Mouse (Mus musculus): ENCODE measurements at regions not wholly inside any gene's neighbourhood (a gene's known extent, or its start where the extent isn't known, plus 50 kb on each side); places are given as distances from the start of the nearest gene placed in this dataset.

- Histone ChIP-seq H3K9me3 (ENCODE audit: low read length) (no peaks in the 10 kb centered on the region), H3K27me3 (ENCODE audit: insufficient read depth, low read length) (no peaks in the 10 kb centered on the region), H3K4me2 (ENCODE audit: low read depth, low read length) (no peak overlapping the region), H3K4me3 (ENCODE audit: low read depth, low read length) (no peak overlapping the region), H3K27ac (ENCODE audit: low read depth) (no peak overlapping the region), H3K36me3 (replicated peaks; ENCODE audit: insufficient read depth, low read length) (no peaks in the 10 kb centered on the region), H3K4me1 (ENCODE audit: insufficient read depth) (no peaks in the 10 kb centered on the region), H3K9ac (replicated peaks) (no peak overlapping the region)
- 59% methylated on average over 1 of the region's 1 CpGs for WGBS (ENCODE audit: insufficient replicate concordance)
- TF ChIP-seq EP300 (IDR thresholded peaks at IDR 0.05; ENCODE audit: low read depth) (no peak), CTCF (IDR thresholded peaks at IDR 0.05; ENCODE audit: low read depth) (no peak)
- DNase-seq (no peak), ATAC-seq (no peak)
Measured at GRCm38 (mm10) chr13:47374583-47374982, 252.1 kb downstream of the Rnf144b start.

GRCm38 (mm10) chr13:47391023-47391422 lies 268.6 kb downstream of the Rnf144b start:
- WGBS (ENCODE audit: insufficient replicate concordance): 50% methylated on average over 5 of the region's 5 CpGs
- no peak for ATAC-seq

GRCm38 (mm10) chr13:47397726-47398350 lies 275.4 kb downstream of the Rnf144b start:
- no peaks in the 10 kb centered on the region for H3K9me3 ChIP-seq (ENCODE audit: low read length)
- H3K4me3 ChIP-seq (ENCODE audit: low read depth, low read length): no peak overlapping the region
- no peaks in the 10 kb centered on the region for H3K27me3 ChIP-seq (ENCODE audit: insufficient read depth, low read length)
- TF ChIP-seq CTCF (IDR thresholded peaks at IDR 0.05; ENCODE audit: low read depth): no peak
- TF ChIP-seq EP300 (IDR thresholded peaks at IDR 0.05; ENCODE audit: low read depth): no peak
- no peak for ATAC-seq
- no peak overlapping the region for H3K9ac ChIP-seq (replicated peaks)
- no peak overlapping the region for H3K27ac ChIP-seq (ENCODE audit: low read depth)
- no peak overlapping the region for H3K4me2 ChIP-seq (ENCODE audit: low read depth, low read length)
- no peak for DNase-seq
- H3K36me3 ChIP-seq (replicated peaks; ENCODE audit: insufficient read depth, low read length): no peaks in the 10 kb centered on the region
- 79% methylated on average over 8 of the region's 8 CpGs for WGBS (ENCODE audit: insufficient replicate concordance)
- H3K4me1 ChIP-seq (ENCODE audit: insufficient read depth): no peaks in the 10 kb centered on the region

More at GRCm38 (mm10) chr13:47391023-47391422, 268.6 kb downstream of the Rnf144b start:
- no peak for TF ChIP-seq EP300 (IDR thresholded peaks at IDR 0.05; ENCODE audit: low read depth)
- TF ChIP-seq CTCF (IDR thresholded peaks at IDR 0.05; ENCODE audit: low read depth): no peak
- no peak overlapping the region for H3K4me3 ChIP-seq (ENCODE audit: low read depth, low read length)
- H3K27ac ChIP-seq (ENCODE audit: low read depth): no peak overlapping the region
- H3K4me1 ChIP-seq (ENCODE audit: insufficient read depth): no peaks in the 10 kb centered on the region
- H3K36me3 ChIP-seq (replicated peaks; ENCODE audit: insufficient read depth, low read length): no peaks in the 10 kb centered on the region
- H3K9ac ChIP-seq (replicated peaks): no peak overlapping the region
- no peak overlapping the region for H3K4me2 ChIP-seq (ENCODE audit: low read depth, low read length)
- DNase-seq: no peak
- no peaks in the 10 kb centered on the region for H3K9me3 ChIP-seq (ENCODE audit: low read length)
- no peaks in the 10 kb centered on the region for H3K27me3 ChIP-seq (ENCODE audit: insufficient read depth, low read length)

- WGBS (ENCODE audit: insufficient replicate concordance): 68% methylated on average over 5 of the region's 5 CpGs
- Histone ChIP-seq H3K4me2 (ENCODE audit: low read depth, low read length) (no peak overlapping the region), H3K27ac (ENCODE audit: low read depth) (no peak overlapping the region), H3K36me3 (replicated peaks; ENCODE audit: insufficient read depth, low read length) (no peaks in the 10 kb centered on the region), H3K9ac (replicated peaks) (no peak overlapping the region), H3K27me3 (ENCODE audit: insufficient read depth, low read length) (no peaks in the 10 kb centered on the region), H3K4me1 (ENCODE audit: insufficient read depth) (no peaks in the 10 kb centered on the region), H3K9me3 (ENCODE audit: low read length) (no peaks in the 10 kb centered on the region), H3K4me3 (ENCODE audit: low read depth, low read length) (no peak overlapping the region)
- no peak for ATAC-seq
- DNase-seq: no peak
- TF ChIP-seq EP300 (IDR thresholded peaks at IDR 0.05; ENCODE audit: low read depth): no peak
- no peak for TF ChIP-seq CTCF (IDR thresholded peaks at IDR 0.05; ENCODE audit: low read depth)
Measured at GRCm38 (mm10) chr13:47398976-47399375, 276.5 kb downstream of the Rnf144b start.

- H3K27me3 ChIP-seq (ENCODE audit: insufficient read depth, low read length): no peaks in the 10 kb centered on the region
- no peak overlapping the region for H3K27ac ChIP-seq (ENCODE audit: low read depth)
- H3K36me3 ChIP-seq (replicated peaks; ENCODE audit: insufficient read depth, low read length): no peaks in the 10 kb centered on the region
- ATAC-seq (no peak), DNase-seq (no peak)
- WGBS (ENCODE audit: insufficient replicate concordance): 79% methylated on average over 3 of the region's 3 CpGs
- no peaks in the 10 kb centered on the region for H3K4me1 ChIP-seq (ENCODE audit: insufficient read depth)
- no peaks in the 10 kb centered on the region for H3K9me3 ChIP-seq (ENCODE audit: low read length)
- H3K4me2 ChIP-seq (ENCODE audit: low read depth, low read length): no peak overlapping the region
- H3K4me3 ChIP-seq (ENCODE audit: low read depth, low read length): no peak overlapping the region
- H3K9ac ChIP-seq (replicated peaks): no peak overlapping the region
- TF ChIP-seq EP300 (IDR thresholded peaks at IDR 0.05; ENCODE audit: low read depth) (no peak), CTCF (IDR thresholded peaks at IDR 0.05; ENCODE audit: low read depth) (no peak)
Measured at GRCm38 (mm10) chr13:47413261-47413660, 290.8 kb downstream of the Rnf144b start.

GRCm38 (mm10) chr13:47413940-47414339 lies 291.5 kb downstream of the Rnf144b start:
- H3K9ac ChIP-seq (replicated peaks): no peak overlapping the region
- no peak overlapping the region for H3K27ac ChIP-seq (ENCODE audit: low read depth)
- no peak overlapping the region for H3K4me2 ChIP-seq (ENCODE audit: low read depth, low read length)
- no peaks in the 10 kb centered on the region for H3K36me3 ChIP-seq (replicated peaks; ENCODE audit: insufficient read depth, low read length)
- H3K9me3 ChIP-seq (ENCODE audit: low read length): no peaks in the 10 kb centered on the region
- no peak for DNase-seq
- no peak for ATAC-seq
- TF ChIP-seq CTCF (IDR thresholded peaks at IDR 0.05; ENCODE audit: low read depth) (no peak), EP300 (IDR thresholded peaks at IDR 0.05; ENCODE audit: low read depth) (no peak)
- H3K4me1 ChIP-seq (ENCODE audit: insufficient read depth): no peaks in the 10 kb centered on the region
- no peaks in the 10 kb centered on the region for H3K27me3 ChIP-seq (ENCODE audit: insufficient read depth, low read length)
- H3K4me3 ChIP-seq (ENCODE audit: low read depth, low read length): no peak overlapping the region
- 72% methylated on average over 9 of the region's 9 CpGs for WGBS (ENCODE audit: insufficient replicate concordance)

Measured in liver, postnatal 0 days (tissue).